Mouse (Mus musculus) megakaryocyte, embryonic 14.5 days (primary cell): ENCODE data around the gene Rps6ka5.

ENCODE experiments used
- FLI1 ChIP-seq: IDR thresholded peaks from 2 replicates; pipeline ENCODE4 v1.6.1; 2012; ENCODE audit warnings: low read length, inconsistent platforms, mixed read lengths
- GATA1 ChIP-seq: IDR thresholded peaks from 3 replicates; pipeline ENCODE4 v1.6.1; 2012; ENCODE audit warnings: mixed read lengths, low read length, inconsistent platforms, borderline replicate concordance

GRCm38 (mm10) chr12:100578291-100578690 is 148.5 kb downstream of the Rps6ka5 start:
- TF ChIP-seq GATA1: no peak; the same call in 2 of the 3 replicates
- TF ChIP-seq FLI1: no peak
